In genomic region chr4:82934308-82934707, GRCm38 (mm10) we compare ENCODE assay signal across 9 mouse cellular contexts. TPM values are rescaled to one million over a fixed set of nuclear protein-coding genes. Genes with fewer than 3 reads are reported as not detected.
DNase-seq lines count a peak whose midpoint lies in the region; ATAC-seq lines count a peak whose summit lies in the region.
"Had no signal": no experiment of that assay in that cellular context is flagged by ENCODE, and none has a peak within 500 bp of the region (broad histone marks: within the 10 kb centered on the region; RNA-seq: fewer than 3 reads in every experiment).

No protein-coding gene starts in this region.

- H3K4me3 ChIP-seq in forebrain, embryonic 16.5 days (replicated peaks; ENCODE audit: low read length) = no peak overlapping the region
- H3K4me3 ChIP-seq in hindbrain, embryonic 15.5 days = no peak overlapping the region
- no peak overlapping the region for H3K4me3 ChIP-seq in lung, embryonic 15.5 days
- no peak overlapping the region for H3K4me3 ChIP-seq in stomach, embryonic 14.5 days (ENCODE audit: low read depth, low read length)

- peak; percentile 42 to 48 for DNase-seq in left cerebral cortex, postnatal 10 days (ENCODE audit: extremely low spot score in 1 of 2, low spot score in 2 of 2)
- DNase-seq in left cerebral cortex, adult 9 months (ENCODE audit: low spot score in 2 of 2) = no peak
- DNase-seq in c-Kit-positive CD71-negative TER-119-negative erythroid progenitor cells, embryonic 14.5 days (ENCODE audit: low read depth) = peak; percentile 18
- no peak for DNase-seq in frontal cortex, postnatal 25 days (ENCODE audit: low spot score in 2 of 2)

- 6% methylated on average over 5 of the region's 5 CpGs for WGBS in forebrain, embryonic 16.5 days
- 5% methylated on average over 5 of the region's 5 CpGs for WGBS in hindbrain, embryonic 15.5 days
- 19% methylated on average over 5 of the region's 5 CpGs for WGBS in lung, embryonic 15.5 days
- 23% methylated on average over 5 of the region's 5 CpGs for WGBS in stomach, embryonic 14.5 days

- H3K36me3 ChIP-seq in forebrain, embryonic 16.5 days (ENCODE audit: control insufficient read depth, insufficient read depth) = no peaks in the 10 kb centered on the region
- no peaks in the 10 kb centered on the region for H3K36me3 ChIP-seq in hindbrain, embryonic 15.5 days
- H3K36me3 ChIP-seq in lung, embryonic 15.5 days = peaks cover 9% of the 10 kb centered on the region
- peaks cover 3% of the 10 kb centered on the region; the same call in 1 of the 2 replicates for H3K36me3 ChIP-seq in stomach, embryonic 14.5 days (ENCODE audit: control insufficient read depth, insufficient read depth, low read length)

- intact Hi-C loops in left cerebral cortex, postnatal 10 days (cut with DNase I) = loop anchor here (5.0 to 10.0 kb wide), 6 partner anchors 77 to 1760 kb away; partner anchors contain the start of gene Zdhhc21

- H3K4me2 ChIP-seq in forebrain, embryonic 16.5 days (ENCODE audit: low read length) = no peak overlapping the region
- H3K4me2 ChIP-seq in hindbrain, embryonic 15.5 days = peak overlapping the region; percentile 50; the same call in 1 of the 2 replicates
- peak overlapping the region; percentile 43; the same call in 1 of the 2 replicates for H3K4me2 ChIP-seq in lung, embryonic 15.5 days
- no peak overlapping the region for H3K4me2 ChIP-seq in stomach, embryonic 14.5 days (replicated peaks; ENCODE audit: low read depth, low read length)

- no peaks in the 10 kb centered on the region for H3K27me3 ChIP-seq in forebrain, embryonic 16.5 days (replicated peaks; ENCODE audit: control insufficient read depth, insufficient read depth, low read length)
- no peaks in the 10 kb centered on the region for H3K27me3 ChIP-seq in hindbrain, embryonic 15.5 days
- no peaks in the 10 kb centered on the region for H3K27me3 ChIP-seq in lung, embryonic 15.5 days
- no peaks in the 10 kb centered on the region for H3K27me3 ChIP-seq in stomach, embryonic 14.5 days (ENCODE audit: control insufficient read depth, insufficient read depth, low read length)

- H3K27ac ChIP-seq in forebrain, embryonic 16.5 days (ENCODE audit: low read length) = peak overlapping the region; percentile 16
- no peak overlapping the region for H3K27ac ChIP-seq in hindbrain, embryonic 15.5 days (replicated peaks)
- no peak overlapping the region for H3K27ac ChIP-seq in lung, embryonic 15.5 days
- H3K27ac ChIP-seq in stomach, embryonic 14.5 days (ENCODE audit: low read length) = no peak overlapping the region
- H3K27ac ChIP-seq: macrophage had no signal

- H3K4me1 ChIP-seq in forebrain, embryonic 16.5 days (replicated peaks; ENCODE audit: control insufficient read depth, insufficient read depth, low read length) = peaks cover 11% of the 10 kb centered on the region
- peaks cover 3% of the 10 kb centered on the region; the same call in 1 of the 2 replicates for H3K4me1 ChIP-seq in hindbrain, embryonic 15.5 days (replicated peaks)
- no peaks in the 10 kb centered on the region for H3K4me1 ChIP-seq in lung, embryonic 15.5 days
- H3K4me1 ChIP-seq in stomach, embryonic 14.5 days (ENCODE audit: control insufficient read depth, insufficient read depth, low read length) = peaks cover 3% of the 10 kb centered on the region; the same call in 1 of the 2 replicates

- H3K9ac ChIP-seq in forebrain, embryonic 16.5 days (replicated peaks; ENCODE audit: low read depth, low read length) = no peak overlapping the region
- no peak overlapping the region for H3K9ac ChIP-seq in hindbrain, embryonic 15.5 days
- no peak overlapping the region for H3K9ac ChIP-seq in lung, embryonic 15.5 days
- H3K9ac ChIP-seq in stomach, embryonic 14.5 days (replicated peaks; ENCODE audit: low read depth, low read length) = no peak overlapping the region

- H3K9me3 ChIP-seq in forebrain, embryonic 16.5 days (ENCODE audit: control insufficient read depth, low read length) = no peaks in the 10 kb centered on the region
- no peaks in the 10 kb centered on the region for H3K9me3 ChIP-seq in hindbrain, embryonic 15.5 days
- H3K9me3 ChIP-seq in lung, embryonic 15.5 days = no peaks in the 10 kb centered on the region
- no peaks in the 10 kb centered on the region for H3K9me3 ChIP-seq in stomach, embryonic 14.5 days (ENCODE audit: control insufficient read depth, low read depth, low read length)

- peak; percentile 93 for ATAC-seq in forebrain, embryonic 16.5 days
- ATAC-seq in hindbrain, embryonic 15.5 days (ENCODE audit: low FRiP score, low read depth) = peak; percentile 94
- 0 out of 2 replicates have a peak, but pooled peaks have one; percentile 55 for ATAC-seq in lung, embryonic 15.5 days (ENCODE audit: borderline replicate concordance, extremely low read depth, low FRiP score, low TSS enrichment)
- ATAC-seq in stomach, embryonic 14.5 days (ENCODE audit: insufficient number of reproducible peaks, insufficient read depth, low FRiP score, low read depth) = peak; percentile 89

RNA-seq across cellular contexts. Expression of gene Cer1, which starts 49.4 kb away (rescaled TPM):
- under 1 TPM; 0.26 to 0.32 TPM for total RNA-seq in left cerebral cortex, postnatal 10 days (2021)
- not detected in 2 replicates for polyA plus RNA-seq in forebrain, embryonic 16.5 days (2015; fragmentation: Nextera tagmentation; extraction: Ambion mirVana)
- polyA plus RNA-seq in hindbrain, embryonic 15.5 days (2015; fragmentation: Nextera tagmentation; extraction: Ambion mirVana) = not detected in 2 replicates
- polyA plus RNA-seq in lung, embryonic 15.5 days (2015; fragmentation: Nextera tagmentation; extraction: Ambion mirVana) = 1.3 and 1.6 TPM in 2 replicates
- 0.20 TPM in 1 of 2 replicates, not detected in the other for polyA plus RNA-seq in stomach, embryonic 14.5 days (2014; fragmentation: Nextera tagmentation; extraction: Ambion mirVana)
- polyA plus RNA-seq: macrophage had no signal

Comparison
In these comparisons a context has a peak if more than half of its experiments do, and no peak if none do; other contexts are left out.
1. DNase-seq: peak in left cerebral cortex, postnatal 10 days (2 of 2) and c-Kit-positive CD71-negative TER-119-negative erythroid progenitor cells, embryonic 14.5 days (single experiment); none in left cerebral cortex, adult 9 months (0 of 2) and frontal cortex, postnatal 25 days (0 of 2).
2. H3K4me2 ChIP-seq: peak in hindbrain, embryonic 15.5 days (single experiment) and lung, embryonic 15.5 days (single experiment); none in forebrain, embryonic 16.5 days (single experiment) and stomach, embryonic 14.5 days (single experiment).
3. Peak in every context shown above with its lines, with median percentiles within 50 percentile points of each other: ATAC-seq.